ENCODE assay signal across 9 mouse cellular contexts in the genomic region with DNA sequence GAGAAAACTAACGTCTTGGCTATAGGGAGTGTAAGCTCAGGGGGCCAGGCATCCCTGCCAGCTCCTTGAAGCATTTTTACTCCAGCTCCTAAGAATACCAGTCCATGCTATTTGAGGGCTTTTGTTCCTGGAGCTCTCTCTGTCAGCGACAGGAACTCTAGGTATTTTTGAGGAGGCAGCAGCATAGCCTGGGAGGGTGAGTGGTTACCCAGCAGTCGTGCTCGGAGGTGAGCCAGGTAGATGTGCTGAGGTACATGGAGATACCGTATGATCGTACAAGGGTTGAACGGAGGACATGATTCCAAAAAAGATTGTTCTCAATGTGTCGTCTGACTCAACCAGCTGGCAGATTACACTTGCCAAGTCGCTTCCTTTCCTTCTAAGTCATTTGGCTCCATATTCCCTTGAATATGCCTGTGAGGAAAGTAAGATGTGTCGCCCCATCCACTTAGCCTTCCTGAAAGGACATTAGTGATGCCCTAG.
DNase-seq lines count a peak whose midpoint lies in the region.
"Had no signal": no experiment of that assay in that cellular context is flagged by ENCODE, and none has a peak within 500 bp of the region (broad histone marks: within the 10 kb centered on the region; RNA-seq: fewer than 3 reads in every experiment).

No protein-coding gene starts in this region.

- intact Hi-C loops in left cerebral cortex, postnatal 4 days (cut with DNase I): no loop called here

- peak; percentile 92 for DNase-seq in brain, adult 2 months (ENCODE audit: low read depth, low spot score)
- peak; percentile 36 for DNase-seq in cerebellum, adult 11 months
- peak; percentile 14 to 30 for DNase-seq in frontal cortex, postnatal 25 days (ENCODE audit: low spot score in 2 of 2)
- DNase-seq in left cerebral cortex, postnatal 4 days: peak; percentile 29
- no peak for DNase-seq in thymus, postnatal 0 days (ENCODE audit: low spot score)
- no peak for DNase-seq in adrenal gland, adult 8-10 months
- DNase-seq in thymus, postnatal 4 days: no peak
- DNase-seq: kidney, adult 2 months; lung, adult 18-20 months had no signal

Comparison
In these comparisons a context has a peak if more than half of its experiments do, and no peak if none do; other contexts are left out.
1. DNase-seq: peak in brain, adult 2 months (single experiment), cerebellum, adult 11 months (single experiment), frontal cortex, postnatal 25 days (2 of 2) and left cerebral cortex, postnatal 4 days (single experiment); none in thymus, postnatal 0 days (single experiment), adrenal gland, adult 8-10 months (single experiment) and thymus, postnatal 4 days (single experiment).